Comparison of ENCODE assay signal across 10 mouse cellular contexts in the genomic region with DNA sequence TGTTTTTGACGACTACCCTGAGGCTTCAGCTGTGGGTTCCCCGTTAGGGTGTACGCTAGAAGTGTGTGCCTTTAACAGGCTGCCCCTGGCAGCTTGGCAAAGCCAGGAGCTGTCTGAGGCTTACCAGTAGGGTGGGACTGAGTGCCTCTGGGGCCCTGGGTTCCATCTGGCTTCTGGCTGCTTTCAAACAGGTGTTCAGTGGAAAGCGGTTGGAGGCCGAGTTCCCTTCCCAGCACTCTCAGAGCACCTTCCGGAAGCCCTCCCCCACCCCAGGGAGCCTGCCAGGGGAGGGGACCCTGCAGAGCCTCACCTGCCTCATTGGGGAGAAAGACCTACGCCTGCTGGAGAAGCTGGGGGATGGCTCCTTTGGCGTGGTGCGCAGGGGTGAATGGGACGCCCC. TPM values are rescaled to one million over a fixed set of nuclear protein-coding genes. Genes with fewer than 3 reads are reported as not detected.
DNase-seq lines count a peak whose midpoint lies in the region; ATAC-seq and TF ChIP-seq lines count a peak whose summit lies in the region.
"Had no signal": no experiment of that assay in that cellular context is flagged by ENCODE, and none has a peak within 500 bp of the region (broad histone marks: within the 10 kb centered on the region; RNA-seq: fewer than 3 reads in every experiment).

No protein-coding gene starts in this region.

- no peak overlapping the region for H3K27ac ChIP-seq in hindbrain, embryonic 13.5 days
- H3K27ac ChIP-seq in hindbrain, embryonic 12.5 days, result no peak overlapping the region
- H3K27ac ChIP-seq in embryonic facial prominence, embryonic 14.5 days (replicated peaks; ENCODE audit: low read depth, low read length), result 0 out of 2 replicates have a peak overlapping the region, but pooled peaks have one; percentile 8
- no peak overlapping the region for H3K27ac ChIP-seq in kidney, adult 2 months (ENCODE audit: insufficient read depth, low read depth, low read length)

- 0 out of 2 replicates have a peak overlapping the region, but pooled peaks have one; percentile 8 for H3K9ac ChIP-seq in hindbrain, embryonic 13.5 days
- H3K9ac ChIP-seq in hindbrain, embryonic 12.5 days, result no peak overlapping the region
- no peak overlapping the region for H3K9ac ChIP-seq in embryonic facial prominence, embryonic 14.5 days (ENCODE audit: low read depth, low read length)

- peaks cover 51% of the 10 kb centered on the region for H3K36me3 ChIP-seq in hindbrain, embryonic 13.5 days
- H3K36me3 ChIP-seq in hindbrain, embryonic 12.5 days, result peaks cover 36% of the 10 kb centered on the region
- peaks cover 79% of the 10 kb centered on the region for H3K36me3 ChIP-seq in G1E (replicated peaks)
- H3K36me3 ChIP-seq in embryonic facial prominence, embryonic 14.5 days (ENCODE audit: control insufficient read depth, insufficient read depth, low read length), result peaks cover 61% of the 10 kb centered on the region
- no peaks in the 10 kb centered on the region for H3K36me3 ChIP-seq in kidney, adult 2 months (ENCODE audit: control insufficient read depth, insufficient read depth, low read length)

- H3K4me1 ChIP-seq in hindbrain, embryonic 13.5 days (replicated peaks), result peaks cover 47% of the 10 kb centered on the region
- peaks cover 35% of the 10 kb centered on the region for H3K4me1 ChIP-seq in hindbrain, embryonic 12.5 days
- H3K4me1 ChIP-seq in G1E (ENCODE audit: insufficient read depth, low read depth, low read length), result peaks cover 99% of the 10 kb centered on the region
- H3K4me1 ChIP-seq in embryonic facial prominence, embryonic 14.5 days (ENCODE audit: control insufficient read depth, insufficient read depth, low read length), result no peaks in the 10 kb centered on the region
- H3K4me1 ChIP-seq in kidney, adult 2 months (ENCODE audit: control insufficient read depth, insufficient read depth, low read length), result peaks cover 7% of the 10 kb centered on the region

- no peaks in the 10 kb centered on the region for H3K27me3 ChIP-seq in hindbrain, embryonic 13.5 days
- H3K27me3 ChIP-seq in hindbrain, embryonic 12.5 days, result no peaks in the 10 kb centered on the region
- H3K27me3 ChIP-seq in G1E (ENCODE audit: insufficient read depth, low read length), result no peaks in the 10 kb centered on the region
- no peaks in the 10 kb centered on the region for H3K27me3 ChIP-seq in embryonic facial prominence, embryonic 14.5 days (replicated peaks; ENCODE audit: control insufficient read depth, insufficient read depth, low read length)
- H3K27me3 ChIP-seq in kidney, adult 2 months (replicated peaks; ENCODE audit: control insufficient read depth, insufficient read depth, low read length), result no peaks in the 10 kb centered on the region

- WGBS in hindbrain, embryonic 13.5 days, result 65% methylated on average over 10 of the region's 10 CpGs
- 68% methylated on average over 10 of the region's 10 CpGs for WGBS in hindbrain, embryonic 12.5 days
- WGBS in embryonic facial prominence, embryonic 14.5 days, result 68% methylated on average over 8 of the region's 10 CpGs
- 86% methylated on average over 10 of the region's 10 CpGs for WGBS in kidney, adult 2 months

- no peak overlapping the region for H3K4me3 ChIP-seq in hindbrain, embryonic 13.5 days
- no peak overlapping the region for H3K4me3 ChIP-seq in hindbrain, embryonic 12.5 days
- H3K4me3 ChIP-seq in G1E (ENCODE audit: low read depth, low read length), result peak overlapping the region; percentile 20; the same call in 1 of the 2 replicates
- H3K4me3 ChIP-seq in embryonic facial prominence, embryonic 14.5 days (ENCODE audit: low read depth, low read length), result no peak overlapping the region
- H3K4me3 ChIP-seq in kidney, adult 2 months (ENCODE audit: insufficient read depth, low read depth, low read length), result no peak overlapping the region

- no peak for DNase-seq in G1E (ENCODE audit: low spot score)
- DNase-seq in embryonic facial prominence, embryonic 14.5 days (ENCODE audit: low spot score), result peak; percentile 39
- DNase-seq in thymus, postnatal 0 days (ENCODE audit: low spot score), result peak; percentile 77
- DNase-seq in B cell, adult 2 months, result no peak
- DNase-seq in kidney, adult 2 months, result no peak
- DNase-seq: kidney, postnatal 25 days; lung, adult 18-20 months; right cerebral cortex, postnatal 4 days had no signal

- no peak for TF ChIP-seq CTCF in G1E (IDR thresholded peaks at IDR 0.05; ENCODE audit: low read depth, low read length)
- no peak for TF ChIP-seq CTCF in kidney, adult 2 months (conservative IDR thresholded peaks at IDR 0.05; ENCODE audit: insufficient read depth, insufficient read length, low read depth, low read length)

- H3K4me2 ChIP-seq in hindbrain, embryonic 13.5 days, result no peak overlapping the region
- no peak overlapping the region for H3K4me2 ChIP-seq in hindbrain, embryonic 12.5 days (replicated peaks)
- H3K4me2 ChIP-seq in embryonic facial prominence, embryonic 14.5 days (ENCODE audit: low read depth, low read length), result no peak overlapping the region

- ATAC-seq in hindbrain, embryonic 13.5 days (ENCODE audit: low FRiP score), result no peak
- no peak for ATAC-seq in hindbrain, embryonic 12.5 days (ENCODE audit: low FRiP score)
- no peak for ATAC-seq in G1E (ENCODE audit: extremely low read depth, insufficient number of reproducible peaks, low FRiP score, poor library complexity, severe bottlenecking)
- ATAC-seq in embryonic facial prominence, embryonic 14.5 days (ENCODE audit: low read depth), result peak; percentile 59

- no peak for TF ChIP-seq POLR2A in kidney, adult 2 months (IDR thresholded peaks at IDR 0.05; ENCODE audit: low read depth, low read length)

- H3K9me3 ChIP-seq in hindbrain, embryonic 13.5 days, result no peaks in the 10 kb centered on the region
- H3K9me3 ChIP-seq in hindbrain, embryonic 12.5 days (replicated peaks), result no peaks in the 10 kb centered on the region
- H3K9me3 ChIP-seq in G1E (replicated peaks), result no peaks in the 10 kb centered on the region
- H3K9me3 ChIP-seq in embryonic facial prominence, embryonic 14.5 days (ENCODE audit: control insufficient read depth, low read length), result no peaks in the 10 kb centered on the region

RNA-seq across cellular contexts. Expression of a gene that starts 24.4 kb away (rescaled TPM):
- polyA plus RNA-seq in hindbrain, embryonic 13.5 days (2015; fragmentation: Nextera tagmentation; extraction: Ambion mirVana), result 18.0 and 19.1 TPM in 2 replicates
- 15.6 and 17.2 TPM in 2 replicates for polyA plus RNA-seq in hindbrain, embryonic 12.5 days (2016; fragmentation: Nextera tagmentation; extraction: Ambion mirVana)
- total RNA-seq in G1E (2014; fragmentation: Nextera tagmentation) (27.3 and 31.5 TPM in 2 replicates), G1E (2017) (11.8 and 13.4 TPM in 2 replicates)
- polyA plus RNA-seq in G1E (2012), result 197 and 236 TPM in 2 replicates
- polyA plus RNA-seq in embryonic facial prominence, embryonic 14.5 days (2014; fragmentation: Nextera tagmentation; extraction: Ambion mirVana), result 14.6 and 14.8 TPM in 2 replicates
- 20.1 and 23.5 TPM in 2 replicates for polyA plus RNA-seq in thymus, postnatal 0 days (2015; fragmentation: Nextera tagmentation; extraction: Ambion mirVana)
- 35.8 and 40.8 TPM in 2 replicates for polyA plus RNA-seq in kidney, adult 2 months (2012; rRNA removed)

RNA-seq across cellular contexts. Expression of a gene that starts 59.3 kb away (rescaled TPM):
- polyA plus RNA-seq in hindbrain, embryonic 13.5 days (2015; fragmentation: Nextera tagmentation; extraction: Ambion mirVana), result 32.6 and 44.3 TPM in 2 replicates
- polyA plus RNA-seq in hindbrain, embryonic 12.5 days (2016; fragmentation: Nextera tagmentation; extraction: Ambion mirVana), result 44.4 and 55.4 TPM in 2 replicates
- total RNA-seq in G1E (2014; fragmentation: Nextera tagmentation), result 418 and 507 TPM in 2 replicates
- total RNA-seq in G1E (2017), result 571 and 620 TPM in 2 replicates
- 3.9 and 14.2 TPM in 2 replicates for polyA plus RNA-seq in G1E (2012)
- polyA plus RNA-seq in embryonic facial prominence, embryonic 14.5 days (2014; fragmentation: Nextera tagmentation; extraction: Ambion mirVana), result 40.2 and 40.4 TPM in 2 replicates
- polyA plus RNA-seq in thymus, postnatal 0 days (2015; fragmentation: Nextera tagmentation; extraction: Ambion mirVana), result 40.0 and 43.4 TPM in 2 replicates
- polyA plus RNA-seq in kidney, adult 2 months (2012; rRNA removed), result 7.9 and 12.0 TPM in 2 replicates

Comparison
In these comparisons a context has a peak if more than half of its experiments do, and no peak if none do; other contexts are left out.
1. DNase-seq: peak in embryonic facial prominence, embryonic 14.5 days (single experiment) and thymus, postnatal 0 days (single experiment); none in G1E (single experiment), B cell, adult 2 months (0 of 2) and kidney, adult 2 months (single experiment).